8 mouse cellular contexts compared by ENCODE assay signal in the genomic region with DNA sequence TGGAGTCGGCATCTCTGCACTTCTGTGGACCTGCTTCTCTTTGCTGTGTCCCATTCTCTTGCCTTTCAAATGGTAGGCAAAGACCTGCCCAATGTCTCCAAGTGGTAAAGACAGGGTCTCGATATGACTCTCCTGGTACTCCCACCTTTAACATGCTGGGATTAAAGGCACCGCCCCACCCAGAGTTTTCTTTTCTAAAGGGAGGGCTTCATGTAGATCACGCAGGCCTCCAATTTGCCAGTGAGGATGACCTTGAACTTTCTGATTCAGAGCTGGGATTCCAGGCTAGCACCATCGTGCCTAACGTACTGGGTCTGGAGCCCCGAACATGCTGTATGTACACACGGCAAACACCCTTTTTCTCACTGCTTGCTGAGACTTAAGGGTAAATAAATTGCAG. TPM values are rescaled to one million over a fixed set of nuclear protein-coding genes. Genes with fewer than 3 reads are reported as not detected.
DNase-seq lines count a peak whose midpoint lies in the region; ATAC-seq and TF ChIP-seq lines count a peak whose summit lies in the region.

No protein-coding gene starts in this region.

- no peak for TF ChIP-seq POLR2A in bone marrow macrophage, adult 2 months (IDR thresholded peaks at IDR 0.05; ENCODE audit: borderline replicate concordance, low read depth, low read length)

- TF ChIP-seq CTCF in lung, embryonic 14.5 days (IDR thresholded peaks at IDR 0.05; ENCODE audit: low read depth) = no peak
- TF ChIP-seq CTCF in bone marrow macrophage, adult 2 months (IDR thresholded peaks at IDR 0.05; ENCODE audit: low read depth, low read length) = no peak

- DNase-seq in lung, embryonic 14.5 days = no peak
- DNase-seq in lung, adult 18-20 months = no peak
- DNase-seq in induced T-regulatory cell, adult 2 months (ENCODE audit: low read depth) = peak; percentile 45
- no peak for DNase-seq in right cerebral cortex, postnatal 36 days (ENCODE audit: low spot score in 2 of 2)
- no peak for DNase-seq in kidney, postnatal 25 days
- no peak for DNase-seq in frontal cortex, postnatal 36 days (ENCODE audit: low spot score in 2 of 2)

- H3K27ac ChIP-seq in lung, embryonic 14.5 days (ENCODE audit: low read depth) = peak overlapping the region; percentile 97
- peak overlapping the region; percentile 90 for H3K27ac ChIP-seq in bone marrow macrophage, adult 2 months (ENCODE audit: insufficient read depth, low read depth, low read length)
- H3K27ac ChIP-seq in neural tube, embryonic 15.5 days (replicated peaks) = peak overlapping the region; percentile 69

- H3K4me1 ChIP-seq in lung, embryonic 14.5 days (ENCODE audit: insufficient read depth) = peaks cover 15% of the 10 kb centered on the region; the same call in 1 of the 2 replicates
- peaks cover 11% of the 10 kb centered on the region for H3K4me1 ChIP-seq in bone marrow macrophage, adult 2 months (ENCODE audit: control insufficient read depth, insufficient read depth, low read length)
- peaks cover 40% of the 10 kb centered on the region for H3K4me1 ChIP-seq in neural tube, embryonic 15.5 days

- H3K9ac ChIP-seq in lung, embryonic 14.5 days = peak overlapping the region; percentile 79
- H3K9ac ChIP-seq in neural tube, embryonic 15.5 days (replicated peaks) = peak overlapping the region; percentile 48

- H3K4me3 ChIP-seq in lung, embryonic 14.5 days (ENCODE audit: low read depth, low read length) = peak overlapping the region; percentile 69
- peak overlapping the region; percentile 80 for H3K4me3 ChIP-seq in bone marrow macrophage, adult 2 months (ENCODE audit: insufficient read depth, low read length)
- peak overlapping the region; percentile 45 for H3K4me3 ChIP-seq in neural tube, embryonic 15.5 days (replicated peaks)

- H3K9me3 ChIP-seq in lung, embryonic 14.5 days (ENCODE audit: low read depth, low read length) = no peaks in the 10 kb centered on the region
- H3K9me3 ChIP-seq in neural tube, embryonic 15.5 days (replicated peaks) = no peaks in the 10 kb centered on the region

- H3K27me3 ChIP-seq in lung, embryonic 14.5 days (ENCODE audit: insufficient read depth, low read length) = no peaks in the 10 kb centered on the region
- no peaks in the 10 kb centered on the region for H3K27me3 ChIP-seq in neural tube, embryonic 15.5 days (replicated peaks)

- ATAC-seq in lung, embryonic 14.5 days (ENCODE audit: insufficient read depth) = no peak
- ATAC-seq in neural tube, embryonic 15.5 days (ENCODE audit: low FRiP score) = no peak

- WGBS in lung, embryonic 14.5 days = 3% methylated on average over 8 of the region's 8 CpGs
- 8% methylated on average over 8 of the region's 8 CpGs for WGBS in neural tube, embryonic 15.5 days

- peaks cover 4% of the 10 kb centered on the region for H3K36me3 ChIP-seq in lung, embryonic 14.5 days (ENCODE audit: insufficient read depth)
- no peaks in the 10 kb centered on the region for H3K36me3 ChIP-seq in neural tube, embryonic 15.5 days

- H3K4me2 ChIP-seq in lung, embryonic 14.5 days = peak overlapping the region; percentile 74
- H3K4me2 ChIP-seq in neural tube, embryonic 15.5 days = peak overlapping the region; percentile 96

RNA-seq across cellular contexts. Expression of a gene that starts 6.1 kb away (rescaled TPM):
- polyA plus RNA-seq in lung, embryonic 14.5 days (2014; fragmentation: Nextera tagmentation; extraction: Ambion mirVana) = 564 and 591 TPM in 2 replicates
- 167 and 173 TPM in 2 replicates for polyA plus RNA-seq in bone marrow macrophage, adult 2 months (2012; ENCODE audit: insufficient read depth, insufficient read length, missing spikeins)
- 285 and 330 TPM in 2 replicates for polyA plus RNA-seq in neural tube, embryonic 15.5 days (2015; fragmentation: Nextera tagmentation; extraction: Ambion mirVana)

RNA-seq across cellular contexts. Expression of a gene that starts 14.2 kb away (rescaled TPM):
- 9.5 and 11.7 TPM in 2 replicates for polyA plus RNA-seq in lung, embryonic 14.5 days (2014; fragmentation: Nextera tagmentation; extraction: Ambion mirVana)
- 6.6 and 7.2 TPM in 2 replicates for polyA plus RNA-seq in bone marrow macrophage, adult 2 months (2012; ENCODE audit: insufficient read depth, insufficient read length, missing spikeins)
- 2.0 and 3.1 TPM in 2 replicates for polyA plus RNA-seq in neural tube, embryonic 15.5 days (2015; fragmentation: Nextera tagmentation; extraction: Ambion mirVana)

RNA-seq across cellular contexts. Expression of a gene that starts 14.6 kb away (rescaled TPM):
- 27.7 and 28.5 TPM in 2 replicates for polyA plus RNA-seq in lung, embryonic 14.5 days (2014; fragmentation: Nextera tagmentation; extraction: Ambion mirVana)
- 8.2 TPM in 2 replicates for polyA plus RNA-seq in bone marrow macrophage, adult 2 months (2012; ENCODE audit: insufficient read depth, insufficient read length, missing spikeins)
- polyA plus RNA-seq in neural tube, embryonic 15.5 days (2015; fragmentation: Nextera tagmentation; extraction: Ambion mirVana) = 63.0 and 72.9 TPM in 2 replicates

RNA-seq across cellular contexts. Expression of a gene that starts 30.2 kb away (rescaled TPM):
- 28.5 and 31.5 TPM in 2 replicates for polyA plus RNA-seq in lung, embryonic 14.5 days (2014; fragmentation: Nextera tagmentation; extraction: Ambion mirVana)
- polyA plus RNA-seq in bone marrow macrophage, adult 2 months (2012; ENCODE audit: insufficient read depth, insufficient read length, missing spikeins) = 23.7 and 28.2 TPM in 2 replicates
- polyA plus RNA-seq in neural tube, embryonic 15.5 days (2015; fragmentation: Nextera tagmentation; extraction: Ambion mirVana) = 31.6 and 33.6 TPM in 2 replicates
